Mouse (Mus musculus) neural tube, embryonic 12.5 days (tissue): ENCODE measurements at regions not wholly inside any gene's neighbourhood (a gene's known extent, or its start where the extent isn't known, plus 50 kb on each side); places are given as distances from the start of the nearest gene placed in this dataset.

Experiments used
- ATAC-seq: fragments of 200-750 bp; cut with Nextera tagmentation; 2 replicates; pipeline ENCODE4 v1.8.0; 2017; ENCODE audit warnings: low read depth, mild to moderate bottlenecking, moderate TSS enrichment, moderate library complexity; ENCODE audit not compliant: low FRiP score
- H3K27ac ChIP-seq: fragments of 300-500 bp; sonication (generic); 2 replicates; pipeline ENCODE4 v1.5.1; 2016
- H3K27me3 ChIP-seq: fragments of 300-500 bp; sonication (generic); replicated peaks from 2 replicates; pipeline ENCODE4 v1.6.1; 2016; ENCODE audit warnings: mild to moderate bottlenecking
- H3K36me3 ChIP-seq: fragments of 300-500 bp; sonication (generic); 2 replicates; pipeline ENCODE4 v1.6.1; 2016; ENCODE audit warnings: mild to moderate bottlenecking
- H3K4me1 ChIP-seq: fragments of 300-500 bp; sonication (generic); 2 replicates; pipeline ENCODE4 v1.6.1; 2016
- H3K4me2 ChIP-seq: fragments of 300-500 bp; sonication (generic); replicated peaks from 2 replicates; pipeline ENCODE4 v1.6.1; 2016; ENCODE audit warnings: mild to moderate bottlenecking
- H3K4me3 ChIP-seq: fragments of 300-500 bp; sonication (generic); 2 replicates; pipeline ENCODE4 v1.5.1; 2016
- H3K9ac ChIP-seq: fragments of 300-500 bp; sonication (generic); 2 replicates; pipeline ENCODE4 v1.6.1; 2016; ENCODE audit warnings: mild to moderate bottlenecking
- H3K9me3 ChIP-seq: fragments of 300-500 bp; sonication (generic); 2 replicates; pipeline ENCODE4 v1.6.1; 2016; ENCODE audit warnings: mild to moderate bottlenecking
- WGBS: fragments of 180-500 bp; shearing (Covaris S2); methylation state at CpG from one replicate; pipeline ENCODE4 v1.1.7; 2016; 5-methylcytosine and 5-hydroxymethylcytosine counted together

- no peak overlapping the region for H3K4me3 ChIP-seq
- WGBS: 32% methylated on average over 9 of the region's 9 CpGs
- no peak overlapping the region for H3K9ac ChIP-seq
These were observed 176.1 kb upstream of the Ldb2 start for GRCm38 (mm10) chr5:44975456-44976195.

GRCm38 (mm10) chr5:44943023-44943921 lies 143.8 kb upstream of the Ldb2 start:
- no peak overlapping the region for H3K9ac ChIP-seq
- peak; percentile 93 for ATAC-seq
- H3K36me3 ChIP-seq: no peaks in the 10 kb centered on the region
- H3K27ac ChIP-seq: no peak overlapping the region
- no peak overlapping the region for H3K4me3 ChIP-seq
- peaks cover 14% of the 10 kb centered on the region for H3K4me1 ChIP-seq
- 13% methylated on average over 7 of the region's 7 CpGs for WGBS
- H3K4me2 ChIP-seq: 0 out of 2 replicates have a peak overlapping the region, but pooled peaks have one; percentile 17
- H3K9me3 ChIP-seq: 0 out of 2 replicates have a peak, but pooled peaks cover 4% of the 10 kb centered on the region
- no peaks in the 10 kb centered on the region; the same call in 1 of the 2 replicates for H3K27me3 ChIP-seq

More at GRCm38 (mm10) chr5:44975456-44976195, 176.1 kb upstream of the Ldb2 start:
- Histone ChIP-seq H3K4me2 (no peak overlapping the region), H3K9me3 (no peaks in the 10 kb centered on the region), H3K36me3 (no peaks in the 10 kb centered on the region), H3K27me3 (no peaks in the 10 kb centered on the region), H3K4me1 (0 out of 2 replicates have a peak, but pooled peaks cover 4% of the 10 kb centered on the region), H3K27ac (no peak overlapping the region)
- ATAC-seq: peak; percentile 53; the same call in 1 of the 2 replicates

- H3K27ac ChIP-seq: no peak overlapping the region
These were observed 143.1 kb upstream of the Ldb2 start for GRCm38 (mm10) chr5:44942575-44942974.

GRCm38 (mm10) chr5:44925476-44925875 lies 126.0 kb upstream of the Ldb2 start:
- Histone ChIP-seq H3K27me3 (no peaks in the 10 kb centered on the region), H3K9me3 (no peaks in the 10 kb centered on the region), H3K36me3 (no peaks in the 10 kb centered on the region), H3K27ac (no peak overlapping the region), H3K4me1 (no peaks in the 10 kb centered on the region), H3K9ac (no peak overlapping the region), H3K4me2 (no peak overlapping the region), H3K4me3 (no peak overlapping the region)
- WGBS: 15% methylated on average over 2 of the region's 2 CpGs
- no peak for ATAC-seq

More at GRCm38 (mm10) chr5:44942575-44942974, 143.1 kb upstream of the Ldb2 start:
- H3K4me2 ChIP-seq: no peak overlapping the region
- WGBS: 42% methylated on average over 2 of the region's 2 CpGs
- H3K4me1 ChIP-seq: peaks cover 14% of the 10 kb centered on the region
- ATAC-seq: no peak; the same call in 1 of the 2 replicates
- H3K27me3 ChIP-seq: no peaks in the 10 kb centered on the region; the same call in 1 of the 2 replicates
- 0 out of 2 replicates have a peak, but pooled peaks cover 4% of the 10 kb centered on the region for H3K9me3 ChIP-seq
- no peaks in the 10 kb centered on the region for H3K36me3 ChIP-seq
- H3K9ac ChIP-seq: no peak overlapping the region
- no peak overlapping the region for H3K4me3 ChIP-seq

GRCm38 (mm10) chr5:44922129-44922775 lies 122.8 kb upstream of the Ldb2 start:
- no peaks in the 10 kb centered on the region for H3K27me3 ChIP-seq
- no peak overlapping the region for H3K27ac ChIP-seq
- H3K4me3 ChIP-seq: no peak overlapping the region
- ATAC-seq: no peak
- 45% methylated on average over 2 of the region's 2 CpGs for WGBS
- no peak overlapping the region for H3K4me2 ChIP-seq
- H3K9me3 ChIP-seq: no peaks in the 10 kb centered on the region
- H3K9ac ChIP-seq: no peak overlapping the region
- no peaks in the 10 kb centered on the region for H3K36me3 ChIP-seq
- H3K4me1 ChIP-seq: peaks cover 3% of the 10 kb centered on the region; the same call in 1 of the 2 replicates

GRCm38 (mm10) chr5:44917816-44918213 lies 118.3 kb upstream of the Ldb2 start:
- Histone ChIP-seq H3K9ac (no peak overlapping the region), H3K4me2 (no peak overlapping the region), H3K27me3 (no peaks in the 10 kb centered on the region), H3K4me3 (no peak overlapping the region), H3K27ac (no peak overlapping the region), H3K4me1 (peaks cover 3% of the 10 kb centered on the region; the same call in 1 of the 2 replicates), H3K9me3 (no peaks in the 10 kb centered on the region), H3K36me3 (no peaks in the 10 kb centered on the region)
- 92% methylated on average over 6 of the region's 6 CpGs for WGBS
- no peak for ATAC-seq

GRCm38 (mm10) chr5:44917173-44917815 lies 117.8 kb upstream of the Ldb2 start:
- no peak overlapping the region for H3K27ac ChIP-seq
- peak overlapping the region; percentile 37 for H3K4me2 ChIP-seq
- H3K4me1 ChIP-seq: peaks cover 3% of the 10 kb centered on the region; the same call in 1 of the 2 replicates
- no peaks in the 10 kb centered on the region for H3K36me3 ChIP-seq
- ATAC-seq: 0 out of 2 replicates have a peak, but pooled peaks have one; percentile 21
- no peak overlapping the region for H3K9ac ChIP-seq
- H3K27me3 ChIP-seq: no peaks in the 10 kb centered on the region
- no peak overlapping the region for H3K4me3 ChIP-seq
- H3K9me3 ChIP-seq: no peaks in the 10 kb centered on the region
- 46% methylated on average over 16 of the region's 16 CpGs for WGBS

- no peak for ATAC-seq
- Histone ChIP-seq H3K4me3 (no peak overlapping the region), H3K36me3 (no peaks in the 10 kb centered on the region), H3K4me1 (no peaks in the 10 kb centered on the region), H3K4me2 (no peak overlapping the region), H3K9ac (no peak overlapping the region), H3K27me3 (no peaks in the 10 kb centered on the region), H3K27ac (no peak overlapping the region), H3K9me3 (no peaks in the 10 kb centered on the region)
- 78% methylated on average over 6 of the region's 6 CpGs for WGBS
These were observed 103.1 kb upstream of the Ldb2 start for GRCm38 (mm10) chr5:44902541-44902940.

GRCm38 (mm10) chr5:44886566-44887070 lies 87.1 kb upstream of the Ldb2 start:
- Histone ChIP-seq H3K9me3 (no peaks in the 10 kb centered on the region), H3K4me1 (no peaks in the 10 kb centered on the region), H3K27me3 (no peaks in the 10 kb centered on the region), H3K9ac (no peak overlapping the region), H3K4me3 (no peak overlapping the region), H3K27ac (no peak overlapping the region), H3K36me3 (no peaks in the 10 kb centered on the region), H3K4me2 (no peak overlapping the region)
- WGBS: 84% methylated on average over 4 of the region's 4 CpGs
- ATAC-seq: no peak

GRCm38 (mm10) chr5:44876946-44877345 lies 77.5 kb upstream of the Ldb2 start:
- H3K36me3 ChIP-seq: no peaks in the 10 kb centered on the region
- H3K9me3 ChIP-seq: no peaks in the 10 kb centered on the region
- H3K27ac ChIP-seq: no peak overlapping the region
- no peaks in the 10 kb centered on the region for H3K27me3 ChIP-seq
- H3K4me2 ChIP-seq: no peak overlapping the region
- H3K4me1 ChIP-seq: no peaks in the 10 kb centered on the region
- WGBS: 88% methylated on average over 3 of the region's 3 CpGs
- no peak overlapping the region for H3K4me3 ChIP-seq
- H3K9ac ChIP-seq: no peak overlapping the region
- ATAC-seq: no peak

GRCm38 (mm10) chr5:44872243-44872642 lies 72.8 kb upstream of the Ldb2 start:
- H3K4me3 ChIP-seq: no peak overlapping the region
- no peaks in the 10 kb centered on the region for H3K27me3 ChIP-seq
- 77% methylated on average over 7 of the region's 7 CpGs for WGBS
- H3K4me2 ChIP-seq: no peak overlapping the region
- H3K27ac ChIP-seq: no peak overlapping the region
- H3K9ac ChIP-seq: no peak overlapping the region
- no peaks in the 10 kb centered on the region for H3K4me1 ChIP-seq
- ATAC-seq: no peak
- H3K36me3 ChIP-seq: no peaks in the 10 kb centered on the region
- H3K9me3 ChIP-seq: no peaks in the 10 kb centered on the region
